Mouse (Mus musculus) liver, embryonic 12.5 days (tissue): ENCODE results near the gene Scnn1a. TPM values are rescaled to one million over a fixed set of nuclear protein-coding genes. Genes with fewer than 3 reads are reported as not detected.

Source experiments
- ATAC-seq: fragments of 200-750 bp; cut with Nextera tagmentation; 2 replicates; pipeline ENCODE4 v1.8.0; 2017; ENCODE audit warnings: moderate number of reproducible peaks, mild to moderate bottlenecking, moderate library complexity
- H3K27ac ChIP-seq: fragments of 300-500 bp; sonication (generic); 2 replicates; pipeline ENCODE4 v1.5.1; 2016; ENCODE audit warnings: mild to moderate bottlenecking
- H3K27me3 ChIP-seq: fragments of 300-500 bp; sonication (generic); replicated peaks from 2 replicates; pipeline ENCODE4 v1.6.1; 2016; ENCODE audit warnings: mild to moderate bottlenecking, moderate library complexity
- H3K36me3 ChIP-seq: fragments of 300-500 bp; sonication (generic); 2 replicates; pipeline ENCODE4 v1.6.1; 2016; ENCODE audit warnings: mild to moderate bottlenecking, moderate library complexity
- H3K4me1 ChIP-seq: fragments of 300-500 bp; sonication (generic); 2 replicates; pipeline ENCODE4 v1.6.1; 2016
- H3K4me2 ChIP-seq: fragments of 300-500 bp; sonication (generic); 2 replicates; pipeline ENCODE4 v1.6.1; 2016; ENCODE audit warnings: mild to moderate bottlenecking, moderate library complexity
- H3K4me3 ChIP-seq: fragments of 300-500 bp; sonication (generic); 2 replicates; pipeline ENCODE4 v1.5.1; 2016; ENCODE audit warnings: mild to moderate bottlenecking, moderate library complexity
- H3K9ac ChIP-seq: fragments of 300-500 bp; sonication (generic); 2 replicates; pipeline ENCODE4 v1.6.1; 2016; ENCODE audit warnings: mild to moderate bottlenecking, moderate library complexity
- H3K9me3 ChIP-seq: fragments of 300-500 bp; sonication (generic); replicated peaks from 2 replicates; pipeline ENCODE4 v1.6.1; 2016; ENCODE audit warnings: mild to moderate bottlenecking, moderate library complexity
- WGBS: fragments of 180-500 bp; shearing (Covaris S2); methylation state at CpG from one replicate; pipeline ENCODE4 v1.1.7; 2016; ENCODE audit not compliant: insufficient replicate concordance; 5-methylcytosine and 5-hydroxymethylcytosine counted together
- polyA plus RNA-seq: library from polyadenylated mRNA; unstranded; fragments of >200 nt; fragmentation: Nextera tagmentation; extraction: Ambion mirVana; gene quantifications from 2 replicates; pipeline ENCODE4 v1.2.1, GENCODE M21; 2016

Scnn1a gene
- polyA plus RNA-seq, 1 experiment from 2014 or later, result 0.23 TPM

DNA sequence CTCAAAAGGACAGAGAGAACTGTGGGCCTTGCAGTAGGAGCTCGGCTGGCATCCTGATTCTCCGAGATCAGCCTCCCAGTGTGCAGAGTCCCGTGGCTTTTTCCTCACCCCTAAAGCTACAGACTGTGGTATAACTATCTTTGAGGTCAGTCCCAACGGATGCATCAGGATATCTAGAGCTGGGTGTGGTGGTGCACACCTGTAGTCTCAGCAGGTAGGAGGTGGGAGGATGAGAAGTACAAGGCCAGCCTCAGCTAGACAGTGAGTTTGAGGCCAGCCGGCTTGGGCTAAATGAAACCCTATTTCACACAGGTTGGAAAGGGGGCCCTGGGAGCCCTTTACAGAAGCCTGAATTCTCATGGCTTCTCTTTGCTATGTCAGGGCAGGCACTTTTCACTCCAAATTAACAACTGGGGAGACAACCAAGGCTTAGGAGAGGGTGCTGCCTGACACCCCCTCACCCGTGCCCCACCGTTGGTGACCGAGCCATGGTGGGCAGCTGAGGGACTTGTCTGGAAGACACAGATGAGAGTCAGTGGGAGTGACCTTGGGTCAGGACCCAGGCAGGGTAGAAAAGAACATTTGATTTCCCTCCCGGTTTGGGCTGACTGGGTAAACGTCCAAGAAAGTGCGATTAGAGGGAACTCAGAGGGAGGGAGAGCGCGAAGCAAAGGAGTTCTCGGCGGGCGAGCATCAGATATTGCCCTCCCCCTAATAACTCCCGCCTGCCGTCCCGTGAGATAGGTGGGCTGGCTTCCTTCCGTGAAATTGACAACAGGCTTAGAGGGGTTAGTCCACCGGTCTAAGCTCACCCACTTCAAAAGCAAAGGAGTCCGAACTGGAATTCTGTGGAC, 28.5 kb downstream of the Scnn1a start, which contains the start of gene Tnfrsf1a:
Tnfrsf1a (plus strand) TSS at position 642 of the 854 bp plus-strand sequence.
- ATAC-seq, result peak; percentile 18; the same call in 1 of the 2 replicates
- Histone ChIP-seq H3K27me3 (0 out of 2 replicates have a peak, but pooled peaks cover 6% of the 10 kb centered on the region), H3K4me3 (peak within 1 kb of the TSS; percentile 64), H3K9me3 (no peaks in the 10 kb centered on the region), H3K36me3 (no peaks in the 10 kb centered on the region), H3K9ac (peak within 1 kb of the TSS; percentile 67), H3K4me2 (peak within 1 kb of the TSS; percentile 79), H3K4me1 (peaks cover 60% of the 10 kb centered on the region), H3K27ac (peak within 1 kb of the TSS; percentile 70)
- 7% methylated on average over 22 of the region's 22 CpGs for WGBS

DNA sequence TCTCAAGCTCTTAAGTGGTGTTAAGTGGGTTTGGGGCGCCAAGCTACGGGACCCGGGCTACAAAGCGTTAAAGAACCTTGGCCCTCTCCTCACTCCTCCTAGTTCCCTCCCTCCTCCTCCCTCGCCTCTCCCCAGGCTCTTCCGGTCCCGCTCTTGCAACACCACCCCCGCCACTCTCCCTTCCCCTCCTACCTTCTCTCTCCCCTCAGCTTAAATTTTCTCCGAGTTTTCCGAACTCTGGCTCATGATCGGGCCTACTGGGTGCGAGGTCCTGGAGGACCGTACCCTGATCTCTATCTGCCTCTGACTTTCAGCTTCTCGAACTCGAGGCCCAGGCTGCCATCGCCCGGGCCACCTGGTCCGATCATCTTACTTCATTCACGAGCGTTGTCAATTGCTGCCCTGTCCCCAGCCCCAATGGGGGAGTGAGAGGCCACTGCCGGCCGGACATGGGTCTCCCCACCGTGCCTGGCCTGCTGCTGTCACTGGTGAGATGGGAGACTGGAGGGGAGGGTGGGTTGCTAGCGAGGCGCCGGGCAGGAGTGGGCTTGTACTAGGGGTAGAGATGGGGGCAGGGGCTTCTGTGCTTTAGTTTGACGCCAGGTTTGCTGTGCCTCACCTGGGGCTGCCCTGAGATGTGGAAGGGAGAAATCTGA, 29.2 kb downstream of the Scnn1a start:
- WGBS, result under 1% methylated on average over 27 of the region's 27 CpGs
- no peaks in the 10 kb centered on the region for H3K9me3 ChIP-seq
- H3K36me3 ChIP-seq, result no peaks in the 10 kb centered on the region
- H3K27me3 ChIP-seq, result 0 out of 2 replicates have a peak, but pooled peaks cover 6% of the 10 kb centered on the region
- peak overlapping the region; percentile 79 for H3K4me2 ChIP-seq
- peaks cover 66% of the 10 kb centered on the region for H3K4me1 ChIP-seq
- H3K27ac ChIP-seq, result peak overlapping the region; percentile 70
- H3K4me3 ChIP-seq, result peak overlapping the region; percentile 64
- ATAC-seq, result peak; percentile 70
- H3K9ac ChIP-seq, result peak overlapping the region; percentile 67

DNA sequence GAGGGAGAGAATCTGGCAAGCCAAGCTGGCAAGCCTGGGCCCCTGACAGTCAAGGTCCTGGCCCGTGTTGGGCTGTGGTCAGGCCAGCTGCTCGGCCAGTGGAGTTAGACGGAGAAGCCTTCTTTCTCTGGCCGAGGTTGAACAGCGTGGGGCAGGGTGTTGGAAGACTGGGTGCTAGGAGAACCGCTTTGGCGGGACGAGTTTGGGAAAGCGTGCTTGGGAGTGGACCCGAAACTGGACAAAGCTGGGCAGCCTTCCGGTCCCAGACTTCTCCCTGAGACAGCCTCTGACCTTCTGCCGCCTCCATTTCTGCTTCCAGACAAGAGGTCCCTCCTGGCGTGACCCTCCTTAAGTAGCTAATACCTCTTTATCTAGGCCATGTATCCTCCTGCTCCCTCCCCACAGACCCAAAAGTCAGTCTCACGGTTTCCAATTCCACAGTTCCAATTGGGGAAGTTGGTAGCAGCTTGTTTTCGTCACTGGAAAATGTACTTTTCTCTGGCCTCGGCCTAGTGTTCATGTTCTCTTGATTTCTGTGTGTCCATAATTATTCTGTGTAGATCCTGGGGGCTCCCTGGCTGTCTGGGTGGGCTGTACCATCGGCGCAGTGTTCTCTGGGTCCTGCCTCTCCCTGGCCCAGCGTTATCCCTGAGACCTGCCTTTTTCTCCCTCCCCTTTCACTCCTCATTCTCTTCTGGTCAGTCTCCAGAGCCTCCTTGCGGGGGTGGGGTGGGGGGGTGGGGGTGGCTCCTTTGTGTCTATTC, 30.0 kb downstream of the Scnn1a start:
- 4% methylated on average over 20 of the region's 20 CpGs for WGBS
- peaks cover 73% of the 10 kb centered on the region for H3K4me1 ChIP-seq
- peak overlapping the region; percentile 79 for H3K4me2 ChIP-seq
- H3K27me3 ChIP-seq, result 0 out of 2 replicates have a peak, but pooled peaks cover 6% of the 10 kb centered on the region
- no peak for ATAC-seq
- no peaks in the 10 kb centered on the region for H3K36me3 ChIP-seq
- H3K27ac ChIP-seq, result peak overlapping the region; percentile 70
- peak overlapping the region; percentile 64 for H3K4me3 ChIP-seq
- H3K9ac ChIP-seq, result peak overlapping the region; percentile 67
- H3K9me3 ChIP-seq, result no peaks in the 10 kb centered on the region

DNA sequence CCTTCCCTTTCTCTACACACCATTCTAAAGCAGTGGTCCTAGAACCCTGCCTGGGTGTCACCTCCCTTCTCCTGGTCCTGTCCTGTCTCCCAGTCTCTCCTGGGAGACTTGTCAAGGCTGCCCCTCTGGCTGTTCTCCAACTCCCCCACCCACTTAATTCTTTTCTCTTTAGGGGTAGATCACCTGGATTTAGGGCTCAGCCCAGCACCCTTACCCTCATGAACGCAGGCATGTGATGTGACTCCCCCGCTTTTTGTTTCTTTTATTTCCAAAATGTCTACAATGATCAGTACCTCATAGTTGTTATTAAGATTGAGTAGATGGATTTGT, 30.5 kb downstream of the Scnn1a start:
- Histone ChIP-seq H3K27me3 (0 out of 2 replicates have a peak, but pooled peaks cover 6% of the 10 kb centered on the region), H3K9me3 (no peaks in the 10 kb centered on the region), H3K9ac (peak overlapping the region; percentile 67), H3K27ac (peak overlapping the region; percentile 70; the same call in 1 of the 2 replicates), H3K4me2 (peak overlapping the region; percentile 79), H3K36me3 (no peaks in the 10 kb centered on the region), H3K4me1 (peaks cover 74% of the 10 kb centered on the region), H3K4me3 (peak overlapping the region; percentile 64)
- ATAC-seq, result no peak
- 76% methylated on average over 2 of the region's 2 CpGs for WGBS

DNA sequence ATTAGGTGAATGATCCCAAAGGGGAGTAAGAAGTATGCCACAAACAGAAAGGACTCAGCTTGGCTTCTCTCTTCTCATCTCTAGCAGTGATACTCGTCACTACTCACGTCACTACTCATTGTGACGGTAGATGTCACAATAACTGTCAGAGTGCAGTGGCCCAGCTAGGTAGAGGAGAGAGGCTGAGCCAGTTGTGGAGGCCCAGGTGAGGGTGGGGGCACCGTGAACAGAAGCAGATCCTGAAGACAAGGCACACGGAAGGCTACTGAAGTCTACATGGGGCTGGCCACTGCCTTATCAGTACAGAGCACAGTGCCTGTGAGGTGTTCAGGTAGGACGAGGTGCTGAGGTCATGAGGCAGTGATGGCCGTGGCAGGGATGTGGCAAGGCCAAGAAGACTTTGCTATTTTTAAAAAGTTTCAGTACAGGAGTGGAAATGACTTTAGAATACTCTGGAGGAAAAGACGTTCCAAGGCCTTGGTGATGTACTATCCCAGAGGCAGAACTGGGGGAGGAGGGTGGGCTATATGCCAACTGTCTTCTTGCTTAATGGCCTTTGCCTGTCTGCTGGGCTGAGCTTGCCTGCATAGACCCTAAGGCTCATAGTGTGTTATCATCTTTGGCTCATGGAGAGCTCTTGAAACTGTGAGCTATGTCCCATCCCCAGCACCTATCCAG, 31.0 kb downstream of the Scnn1a start:
- WGBS, result 31% methylated on average over 8 of the region's 8 CpGs
- ATAC-seq, result no peak
- H3K36me3 ChIP-seq, result no peaks in the 10 kb centered on the region
- H3K4me3 ChIP-seq, result 0 out of 2 replicates have a peak overlapping the region, but pooled peaks have one; percentile 64
- H3K9ac ChIP-seq, result no peak overlapping the region
- H3K27ac ChIP-seq, result no peak overlapping the region
- H3K4me1 ChIP-seq, result peaks cover 78% of the 10 kb centered on the region
- peak overlapping the region; percentile 79 for H3K4me2 ChIP-seq
- no peaks in the 10 kb centered on the region for H3K9me3 ChIP-seq
- H3K27me3 ChIP-seq, result 0 out of 2 replicates have a peak, but pooled peaks cover 6% of the 10 kb centered on the region

DNA sequence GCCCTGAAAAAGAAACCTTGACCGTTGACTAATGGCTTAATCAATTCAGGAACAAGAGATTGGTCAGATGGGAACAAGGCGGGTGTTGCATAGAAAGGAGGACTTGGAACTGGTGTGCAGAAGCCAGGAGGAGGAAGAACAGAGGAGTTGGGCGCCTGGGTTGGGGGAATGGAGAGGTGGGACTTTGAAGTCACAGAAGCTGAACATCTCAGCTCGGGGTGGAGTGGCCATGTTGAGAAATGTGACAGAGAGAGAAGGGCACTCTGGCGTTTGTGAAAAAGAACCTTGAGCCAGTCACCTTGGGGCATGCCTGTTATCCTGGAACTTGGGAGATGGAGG, 31.6 kb downstream of the Scnn1a start:
- no peak for ATAC-seq
- H3K9me3 ChIP-seq, result no peaks in the 10 kb centered on the region
- peak overlapping the region; percentile 79 for H3K4me2 ChIP-seq
- H3K9ac ChIP-seq, result no peak overlapping the region
- H3K4me1 ChIP-seq, result peaks cover 80% of the 10 kb centered on the region
- 38% methylated on average over 5 of the region's 5 CpGs for WGBS
- H3K36me3 ChIP-seq, result peaks cover under 1% of the 10 kb centered on the region
- 0 out of 2 replicates have a peak, but pooled peaks cover 6% of the 10 kb centered on the region for H3K27me3 ChIP-seq
- H3K4me3 ChIP-seq, result no peak overlapping the region
- no peak overlapping the region for H3K27ac ChIP-seq

DNA sequence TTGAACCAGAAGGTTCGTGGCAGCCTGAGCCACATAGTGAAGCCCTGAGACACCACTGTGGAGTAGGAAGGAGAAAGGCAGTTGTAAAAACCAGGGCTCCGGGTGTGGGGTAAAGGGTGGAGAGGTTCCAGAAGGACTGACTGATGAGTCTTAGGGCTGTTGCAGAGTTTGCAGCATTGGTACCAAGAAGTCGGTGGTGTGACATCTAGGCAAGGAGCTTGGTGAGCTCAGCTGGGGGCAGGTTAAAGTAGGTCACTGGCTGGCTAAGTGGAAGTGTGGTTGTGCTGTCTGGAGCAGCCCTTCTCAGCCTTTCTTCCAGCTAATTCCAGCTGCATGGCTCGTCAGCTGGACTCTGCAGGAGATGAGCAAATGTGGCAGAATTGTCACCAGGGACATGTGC, 32.4 kb downstream of the Scnn1a start:
- Histone ChIP-seq H3K36me3 (peaks cover 9% of the 10 kb centered on the region), H3K4me1 (peaks cover 80% of the 10 kb centered on the region)
- WGBS, result 34% methylated on average over 4 of the region's 4 CpGs

DNA sequence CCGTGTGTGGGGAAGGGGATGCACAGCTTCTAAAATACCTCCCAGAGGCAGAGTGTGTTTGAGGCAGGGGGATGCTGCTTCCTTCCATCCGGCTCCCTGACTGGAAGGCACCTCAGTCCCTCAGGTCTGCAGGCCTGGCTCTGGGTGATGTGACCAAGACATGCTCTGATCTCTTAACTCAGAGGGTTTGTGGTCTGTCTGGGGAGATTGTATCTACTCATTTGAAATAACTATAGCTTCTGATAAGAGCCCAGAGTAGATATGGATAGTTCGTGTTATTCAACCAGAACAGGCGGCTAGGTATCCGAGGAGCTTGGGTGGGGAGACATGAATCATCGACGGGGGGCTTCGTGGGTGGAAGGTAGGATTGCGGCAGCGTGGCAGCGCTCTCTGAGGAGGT, 32.8 kb downstream of the Scnn1a start:
- no peak overlapping the region; the same call in 1 of the 2 replicates for H3K4me2 ChIP-seq
- peaks cover 80% of the 10 kb centered on the region for H3K4me1 ChIP-seq
- ATAC-seq, result no peak
- no peak overlapping the region for H3K4me3 ChIP-seq
- no peak overlapping the region for H3K9ac ChIP-seq
- no peaks in the 10 kb centered on the region for H3K9me3 ChIP-seq
- no peak overlapping the region for H3K27ac ChIP-seq
- peaks cover 13% of the 10 kb centered on the region for H3K36me3 ChIP-seq
- 0 out of 2 replicates have a peak, but pooled peaks cover 5% of the 10 kb centered on the region for H3K27me3 ChIP-seq
- WGBS, result 29% methylated on average over 11 of the region's 11 CpGs

More for the DNA sequence above, 32.4 kb downstream of the Scnn1a start:
- no peak for ATAC-seq
- H3K27ac ChIP-seq, result no peak overlapping the region
- H3K9ac ChIP-seq, result no peak overlapping the region
- 0 out of 2 replicates have a peak, but pooled peaks cover 6% of the 10 kb centered on the region for H3K27me3 ChIP-seq
- no peaks in the 10 kb centered on the region for H3K9me3 ChIP-seq
- no peak overlapping the region for H3K4me3 ChIP-seq
- 0 out of 2 replicates have a peak overlapping the region, but pooled peaks have one; percentile 3 for H3K4me2 ChIP-seq

DNA sequence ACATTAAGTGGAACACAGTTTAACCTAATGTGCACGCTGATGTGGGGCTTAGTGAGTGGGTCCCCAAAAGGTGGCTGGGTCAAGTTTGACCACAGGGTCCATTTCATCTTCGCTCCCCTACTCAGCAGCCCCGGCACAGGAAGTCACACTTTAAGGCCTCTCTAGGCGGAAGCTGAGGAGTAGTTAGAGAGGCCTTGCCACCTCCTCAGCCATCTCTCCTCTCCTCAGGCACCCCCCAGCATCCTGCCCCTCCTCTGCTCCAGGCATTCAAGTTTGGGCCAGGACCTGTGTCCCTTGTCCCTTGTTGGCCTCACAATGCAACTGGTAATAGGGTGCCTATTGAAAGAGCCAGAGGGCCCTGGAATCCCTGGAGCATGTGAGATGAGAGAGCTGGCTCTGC, 33.2 kb downstream of the Scnn1a start:
- H3K27me3 ChIP-seq, result 0 out of 2 replicates have a peak, but pooled peaks cover 4% of the 10 kb centered on the region
- WGBS, result 39% methylated on average over 4 of the region's 4 CpGs
- H3K9ac ChIP-seq, result no peak overlapping the region
- ATAC-seq, result no peak
- H3K4me2 ChIP-seq, result peak overlapping the region; percentile 44
- H3K27ac ChIP-seq, result no peak overlapping the region; the same call in none of the 2 replicates
- H3K4me1 ChIP-seq, result peaks cover 79% of the 10 kb centered on the region
- no peaks in the 10 kb centered on the region for H3K9me3 ChIP-seq
- peaks cover 17% of the 10 kb centered on the region for H3K36me3 ChIP-seq
- no peak overlapping the region for H3K4me3 ChIP-seq

DNA sequence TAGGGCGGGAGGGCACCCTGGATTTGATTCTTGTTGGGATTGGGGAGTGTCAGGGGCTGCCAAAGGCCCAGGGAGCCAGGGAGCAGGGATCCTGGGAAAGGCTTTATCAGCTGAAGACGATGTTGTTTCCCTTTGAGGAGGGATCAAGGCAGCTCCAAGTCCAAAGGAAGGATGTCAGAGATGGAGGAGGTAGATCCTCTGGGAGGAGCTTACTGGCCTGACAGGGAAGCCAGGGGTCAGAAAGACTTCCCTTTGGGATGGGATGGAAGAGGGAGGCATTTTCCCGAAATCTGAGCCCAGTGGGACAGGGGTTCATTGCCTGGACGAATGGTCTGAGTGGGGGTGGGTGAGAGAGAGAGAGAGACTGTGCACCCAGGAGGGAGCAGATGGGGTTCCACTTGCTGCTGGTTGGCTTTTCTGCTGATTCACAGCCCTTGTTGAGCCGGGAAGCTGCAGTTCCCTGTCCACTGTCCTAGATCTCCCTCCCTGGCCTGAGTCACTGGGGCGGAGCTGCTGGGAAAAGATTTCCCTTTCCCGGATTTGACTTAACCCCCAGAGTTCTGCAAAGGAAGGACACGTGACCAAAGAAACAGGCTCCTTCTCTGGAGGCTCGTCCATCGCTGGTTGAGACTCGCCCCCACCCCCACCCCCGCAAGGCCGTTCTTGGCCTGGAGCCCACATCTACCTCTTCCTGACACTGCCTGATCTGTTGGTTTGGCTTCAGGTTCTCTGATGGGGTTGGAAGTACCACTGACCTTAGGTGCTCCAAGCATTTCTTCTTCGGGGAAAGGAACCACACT, 34.1 kb downstream of the Scnn1a start:
- Histone ChIP-seq H3K4me2 (peak overlapping the region; percentile 44), H3K27ac (peak overlapping the region; percentile 32; the same call in 1 of the 2 replicates), H3K27me3 (0 out of 2 replicates have a peak, but pooled peaks cover 4% of the 10 kb centered on the region), H3K4me1 (peaks cover 70% of the 10 kb centered on the region), H3K36me3 (peaks cover 26% of the 10 kb centered on the region), H3K9me3 (no peaks in the 10 kb centered on the region), H3K9ac (peak overlapping the region; percentile 31; the same call in 1 of the 2 replicates), H3K4me3 (no peak overlapping the region)
- 10% methylated on average over 14 of the region's 14 CpGs for WGBS
- peak; percentile 27; the same call in 1 of the 2 replicates for ATAC-seq
